Mouse (Mus musculus): Measurements from ENCODE around the gene Fkbpl.

GRCm38 (mm10) chr17:34658591-34658990 lies 14.0 kb downstream of the Fkbpl start:
- no peak for TF ChIP-seq CTCF (IDR thresholded peaks at IDR 0.05; ENCODE audit: low read depth)
- TF ChIP-seq EP300 (IDR thresholded peaks at IDR 0.05; ENCODE audit: low read depth) = no peak
